24 mouse cellular contexts compared by ENCODE assay signal in genomic region chr13:115118756-115119155, GRCm38 (mm10). TPM values are rescaled to one million over a fixed set of nuclear protein-coding genes. Genes with fewer than 3 reads are reported as not detected.
DNase-seq lines count a peak whose midpoint lies in the region.
"Had no signal": no experiment of that assay in that cellular context is flagged by ENCODE, and none has a peak within 500 bp of the region (broad histone marks: within the 10 kb centered on the region; RNA-seq: fewer than 3 reads in every experiment).

No protein-coding gene starts in this region.

- H3K4me1 ChIP-seq in heart, embryonic 10.5 days, result no peaks in the 10 kb centered on the region
- H3K4me1 ChIP-seq: forebrain, embryonic 13.5 days; hindbrain, embryonic 12.5 days; intestine, embryonic 15.5 days; liver, embryonic 12.5 days had no signal

- no peaks in the 10 kb centered on the region for H3K9me3 ChIP-seq in heart, embryonic 10.5 days
- H3K9me3 ChIP-seq: forebrain, embryonic 13.5 days; hindbrain, embryonic 12.5 days; intestine, embryonic 15.5 days; liver, embryonic 12.5 days had no signal

- H3K27me3 ChIP-seq in heart, embryonic 10.5 days (ENCODE audit: insufficient read depth, poor library complexity, severe bottlenecking), result no peaks in the 10 kb centered on the region
- H3K27me3 ChIP-seq: forebrain, embryonic 13.5 days; hindbrain, embryonic 12.5 days; intestine, embryonic 15.5 days; liver, embryonic 12.5 days had no signal

- H3K4me3 ChIP-seq in heart, embryonic 10.5 days, result no peak overlapping the region
- H3K4me3 ChIP-seq: forebrain, embryonic 13.5 days; hindbrain, embryonic 12.5 days; intestine, embryonic 15.5 days; liver, embryonic 12.5 days had no signal

- H3K27ac ChIP-seq in heart, embryonic 10.5 days, result no peak overlapping the region
- H3K27ac ChIP-seq: forebrain, embryonic 13.5 days; hindbrain, embryonic 12.5 days; hindbrain, postnatal 0 days; intestine, embryonic 15.5 days; liver, embryonic 12.5 days had no signal

- H3K36me3 ChIP-seq in heart, embryonic 10.5 days, result no peaks in the 10 kb centered on the region
- H3K36me3 ChIP-seq: hindbrain, embryonic 12.5 days; intestine, embryonic 15.5 days; liver, embryonic 12.5 days had no signal

- peak; percentile 71 for DNase-seq in heart, adult 8-10 months (ENCODE audit: low spot score)
- DNase-seq in heart, embryonic 10.5 days (ENCODE audit: low spot score), result no peak
- DNase-seq in kidney, postnatal 14 days, result peak; percentile 28
- no peak for DNase-seq in kidney, adult 11 months
- peak; percentile 40 for DNase-seq in ES-CJ7 (ENCODE audit: low read depth, low spot score)
- DNase-seq in ZHBTc4 (ENCODE audit: low read depth, low spot score), result peak; percentile 36
- DNase-seq in adrenal gland, postnatal 4 days (ENCODE audit: low spot score in 2 of 2), result no peak
- DNase-seq: adrenal gland, adult 8-10 months; cerebellum, adult 11 months; cerebellum, adult 9-10 months; cerebellum, postnatal 36 days; gastrocnemius, postnatal 14 days; kidney, adult 9 months; kidney, postnatal 4 days; liver, postnatal 0 days; midbrain, embryonic 14.5 days; thymus, adult 2 months; thymus, postnatal 36 days had no signal

- WGBS in heart, embryonic 10.5 days, result 66% methylated on average over 5 of the region's 5 CpGs

RNA-seq across cellular contexts. Expression of gene Itga1, which starts 17.0 kb away (rescaled TPM):
- total RNA-seq in heart, adult 8-10 months (2022), result 10 to 100 TPM; 24.4 to 34.2 (median 33.7) TPM
- 15.8 and 26.1 TPM in 2 replicates for polyA plus RNA-seq in heart, embryonic 10.5 days (2016; fragmentation: Nextera tagmentation; extraction: Ambion mirVana)
- 10 to 100 TPM; 25.9 to 32.9 TPM for total RNA-seq in adrenal gland, postnatal 4 days (2021)

RNA-seq across cellular contexts. Expression of gene Gm49395, which starts 17.0 kb away (rescaled TPM):
- total RNA-seq in heart, adult 8-10 months (2022), result 10 to 100 TPM in 1 of 4 experiments, 1 to 10 TPM in 3; 7.6 to 12.9 (median 9.2) TPM
- polyA plus RNA-seq in heart, embryonic 10.5 days (2016; fragmentation: Nextera tagmentation; extraction: Ambion mirVana), result 7.3 and 9.0 TPM in 2 replicates
- 10 to 100 TPM in 1 of 2 experiments, 1 to 10 TPM in 1; 7.9 to 14.8 TPM for total RNA-seq in adrenal gland, postnatal 4 days (2021)
- total RNA-seq: hindbrain, postnatal 0 days; monocyte, adult 5-6 weeks had no signal

RNA-seq across cellular contexts. Expression of gene Pelo, which starts 28.8 kb away (rescaled TPM):
- 10 to 100 TPM; 14.1 to 19.2 (median 17.9) TPM for total RNA-seq in heart, adult 8-10 months (2022)
- polyA plus RNA-seq in heart, embryonic 10.5 days (2016; fragmentation: Nextera tagmentation; extraction: Ambion mirVana), result 9.1 and 9.5 TPM in 2 replicates
- 10 to 100 TPM; 26.7 to 28.7 TPM for total RNA-seq in adrenal gland, postnatal 4 days (2021)

Comparison
In these comparisons a context has a peak if more than half of its experiments do, and no peak if none do; other contexts are left out.
1. DNase-seq: peak in heart, adult 8-10 months (single experiment), kidney, postnatal 14 days (single experiment), ES-CJ7 (single experiment) and ZHBTc4 (single experiment); none in heart, embryonic 10.5 days (single experiment), kidney, adult 11 months (single experiment) and adrenal gland, postnatal 4 days (0 of 2).